Mouse (Mus musculus) G1E (cell line): ENCODE measurements around the gene Frem2. TPM values are rescaled to one million over a fixed set of nuclear protein-coding genes. Genes with fewer than 3 reads are reported as not detected.

Experiments used
- ATAC-seq: 2 replicates; pipeline ENCODE4 v1.8.0; 2016; ENCODE audit warnings: mild to moderate bottlenecking; ENCODE audit not compliant: insufficient number of reproducible peaks, poor library complexity, low FRiP score, severe bottlenecking; ENCODE audit errors: extremely low read depth
- DNase-seq: peaks from one replicate; pipeline ENCODE4 v3.0.0; 2012; ENCODE audit warnings: low spot score
- H3K27me3 ChIP-seq: 2 replicates; pipeline ENCODE4 v1.6.1; 2012; ENCODE audit warnings: mild to moderate bottlenecking, low read length, inconsistent platforms; ENCODE audit not compliant: insufficient read depth
- H3K36me3 ChIP-seq: replicated peaks from 2 replicates; pipeline ENCODE3; 2012; ENCODE audit warnings: mild to moderate bottlenecking, inconsistent platforms
- H3K4me1 ChIP-seq: 2 replicates; pipeline ENCODE4 v1.6.1; 2012; ENCODE audit warnings: low read depth, low read length, inconsistent platforms, mixed read lengths; ENCODE audit not compliant: insufficient read depth
- H3K4me3 ChIP-seq: 2 replicates; pipeline ENCODE4 v1.5.1; 2012; ENCODE audit warnings: low read depth, mild to moderate bottlenecking, inconsistent platforms, low read length, moderate library complexity, mixed read lengths
- H3K9me3 ChIP-seq: replicated peaks from 2 replicates; pipeline ENCODE4 v1.6.1; 2012; ENCODE audit warnings: inconsistent platforms
- CTCF ChIP-seq: IDR thresholded peaks from 2 replicates; pipeline ENCODE4 v1.5.1; 2012; ENCODE audit warnings: low read depth, low read length, inconsistent platforms, mixed read lengths
- GATA1 ChIP-seq: IDR thresholded peaks from 2 replicates; pipeline ENCODE4 v1.6.1; 2012; ENCODE audit warnings: borderline replicate concordance, low read length, inconsistent platforms, mixed read lengths
- GATA2 ChIP-seq: IDR thresholded peaks from 2 replicates; pipeline ENCODE4 v1.6.1; 2012; ENCODE audit warnings: low read depth, low read length, inconsistent platforms, borderline replicate concordance
- POLR2AphosphoS5 ChIP-seq: IDR thresholded peaks from 2 replicates; pipeline ENCODE4 v1.6.1; 2012; ENCODE audit warnings: low read depth, low read length, inconsistent platforms; ENCODE audit not compliant: insufficient replicate concordance
- TAL1 ChIP-seq: conservative IDR thresholded peaks from 2 replicates; pipeline ENCODE4 v1.6.1; 2012; ENCODE audit warnings: low read depth, low read length, inconsistent platforms, mixed read lengths
- polyA plus RNA-seq: library from polyadenylated mRNA; stranded (reverse); fragments of >175 nt; gene quantifications from 2 replicates; pipeline ENCODE4 v1.2.3, GENCODE M21; 2012
- total RNA-seq, 2 experiments: library from RNA; stranded (forward) in 1 of 2; stranded (reverse) in 1 of 2; fragments of 200-1000 nt in 1 of 2; fragments of >200 nt in 1 of 2; fragmentation: Nextera tagmentation in 1 of 2; gene quantifications; 2 replicates each; pipeline ENCODE4 v1.2.3; 2014 to 2017

Gene Frem2
- total and polyA plus RNA-seq, 3 experiments: 0.16 TPM; not detected in 2

- Histone ChIP-seq H3K4me3 (no peak overlapping the region), H3K36me3 (no peaks in the 10 kb centered on the region), H3K9me3 (peaks cover 23% of the 10 kb centered on the region), H3K27me3 (no peaks in the 10 kb centered on the region), H3K4me1 (no peaks in the 10 kb centered on the region)
- no peak for DNase-seq
- no peak for ATAC-seq
- TF ChIP-seq GATA2 (no peak), CTCF (no peak), POLR2AphosphoS5 (no peak), TAL1 (no peak), GATA1 (no peak)
Measured at GRCm38 (mm10) chr3:53564521-53564920, 92.6 kb downstream of the Frem2 start.

DNA sequence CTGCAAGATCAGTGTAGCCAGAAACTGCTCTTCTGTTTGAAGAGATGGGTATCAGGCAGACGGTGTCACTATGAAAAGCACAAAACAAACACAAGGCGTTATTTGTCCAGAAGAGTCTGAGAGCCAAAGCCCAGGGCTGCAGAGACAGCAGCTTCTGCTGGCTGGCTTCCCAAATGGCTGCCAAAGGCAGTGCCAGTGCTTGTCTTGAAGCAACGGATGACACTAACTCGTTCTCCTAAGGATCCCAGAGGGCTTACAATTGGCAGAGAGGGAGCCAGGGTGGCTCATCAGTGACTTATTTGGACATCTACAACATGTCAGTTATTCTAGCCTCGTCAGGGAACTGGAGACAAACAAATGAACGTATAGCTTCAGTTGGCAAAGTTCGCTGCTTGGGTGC is 93.4 kb downstream of the Frem2 start:
- Histone ChIP-seq H3K4me3 (no peak overlapping the region), H3K4me1 (no peaks in the 10 kb centered on the region), H3K9me3 (peaks cover 28% of the 10 kb centered on the region), H3K36me3 (no peaks in the 10 kb centered on the region), H3K27me3 (no peaks in the 10 kb centered on the region)
- TF ChIP-seq CTCF (no peak), GATA1 (no peak), GATA2 (no peak), TAL1 (no peak), POLR2AphosphoS5 (no peak)
- no peak for DNase-seq
- no peak for ATAC-seq

- no peak for TF ChIP-seq GATA1
- Histone ChIP-seq H3K36me3 (no peaks in the 10 kb centered on the region), H3K9me3 (peaks cover 37% of the 10 kb centered on the region), H3K4me1 (no peaks in the 10 kb centered on the region), H3K4me3 (no peak overlapping the region), H3K27me3 (no peaks in the 10 kb centered on the region)
- no peak for DNase-seq
- no peak for ATAC-seq
Measured at GRCm38 (mm10) chr3:53561813-53562212, 95.3 kb downstream of the Frem2 start.

GRCm38 (mm10) chr3:53559056-53559455 is 98.1 kb downstream of the Frem2 start:
- Histone ChIP-seq H3K27me3 (no peaks in the 10 kb centered on the region), H3K36me3 (no peaks in the 10 kb centered on the region), H3K4me1 (no peaks in the 10 kb centered on the region), H3K4me3 (no peak overlapping the region), H3K9me3 (peaks cover 42% of the 10 kb centered on the region)
- DNase-seq: no peak
- no peak for TF ChIP-seq GATA1
- TF ChIP-seq GATA2: no peak
- no peak for TF ChIP-seq CTCF
- TF ChIP-seq TAL1: no peak
- no peak for TF ChIP-seq POLR2AphosphoS5
- ATAC-seq: no peak

GRCm38 (mm10) chr3:53558230-53558629 is 98.9 kb downstream of the Frem2 start:
- ATAC-seq: no peak
- TF ChIP-seq TAL1: no peak
- no peak for TF ChIP-seq GATA2
- TF ChIP-seq CTCF: no peak
- TF ChIP-seq POLR2AphosphoS5: no peak
- TF ChIP-seq GATA1: no peak
- Histone ChIP-seq H3K4me3 (no peak overlapping the region), H3K36me3 (no peaks in the 10 kb centered on the region), H3K9me3 (peaks cover 37% of the 10 kb centered on the region), H3K27me3 (no peaks in the 10 kb centered on the region), H3K4me1 (no peaks in the 10 kb centered on the region)
- no peak for DNase-seq

- ATAC-seq (no peak), DNase-seq (no peak)
- no peak overlapping the region for H3K4me3 ChIP-seq
- TF ChIP-seq POLR2AphosphoS5 (no peak), GATA2 (no peak), GATA1 (no peak), TAL1 (no peak), CTCF (no peak)
- no peaks in the 10 kb centered on the region for H3K4me1 ChIP-seq
- no peaks in the 10 kb centered on the region for H3K27me3 ChIP-seq
- no peaks in the 10 kb centered on the region for H3K36me3 ChIP-seq
- H3K9me3 ChIP-seq: peaks cover 41% of the 10 kb centered on the region
Measured at GRCm38 (mm10) chr3:53557388-53558214, 99.6 kb downstream of the Frem2 start.
